Mouse (Mus musculus): ENCODE data around the gene Kcnh7.

DNA sequence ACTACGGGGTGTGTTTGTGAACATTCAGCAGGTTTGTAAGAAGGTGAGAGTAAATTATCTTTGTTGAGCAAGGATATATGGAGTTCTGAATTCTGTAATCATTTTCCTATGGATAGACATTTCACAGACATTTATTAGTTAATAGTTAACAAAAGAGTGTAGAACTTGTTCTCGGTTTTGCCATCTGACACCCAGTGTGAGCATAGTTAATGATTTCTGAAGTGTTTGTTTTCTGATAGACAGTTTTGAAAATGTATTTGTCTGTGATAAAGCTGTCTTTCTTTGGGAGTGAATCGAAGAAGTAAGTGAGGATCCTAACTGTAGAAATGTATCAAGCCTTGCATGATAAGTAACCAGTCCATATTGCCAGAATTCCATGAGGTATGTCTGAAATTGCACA, 276.4 kb downstream of the Kcnh7 start:
- TF ChIP-seq GATA1 (IDR thresholded peaks at IDR 0.05; ENCODE audit: borderline replicate concordance, low read length) (no peak), FLI1 (IDR thresholded peaks at IDR 0.05; ENCODE audit: low read length) (no peak)
